Mouse (Mus musculus) cortical plate, adult 2 months (tissue): ENCODE measurements around the gene Egln2. TPM values are rescaled to one million over a fixed set of nuclear protein-coding genes. Genes with fewer than 3 reads are reported as not detected.

Experiments used
- H3K27ac ChIP-seq: fragments of 200-500 bp; 2 replicates; pipeline ENCODE4 v1.5.1; 2012; ENCODE audit warnings: low read length, control low read depth, inconsistent platforms; ENCODE audit not compliant: insufficient read depth
- H3K4me1 ChIP-seq: fragments of 200-500 bp; 2 replicates; pipeline ENCODE4 v1.6.1; 2011; ENCODE audit warnings: low read length; ENCODE audit not compliant: control insufficient read depth, insufficient read depth
- H3K4me3 ChIP-seq: fragments of 200-500 bp; 2 replicates; pipeline ENCODE4 v1.5.1; 2011; ENCODE audit warnings: mild to moderate bottlenecking, low read length, control low read depth; ENCODE audit not compliant: insufficient read depth
- CTCF ChIP-seq: fragments of 200-500 bp; IDR thresholded peaks from 2 replicates; pipeline ENCODE4 v1.5.1; 2011; ENCODE audit warnings: mild to moderate bottlenecking, control low read depth, low read length; ENCODE audit not compliant: insufficient read depth; ENCODE audit errors: extremely low read depth
- POLR2A ChIP-seq: fragments of 200-500 bp; IDR thresholded peaks from 2 replicates; pipeline ENCODE4 v1.6.1; 2011; ENCODE audit warnings: mild to moderate bottlenecking, low read length, control low read depth; ENCODE audit not compliant: insufficient read depth; ENCODE audit errors: extremely low read depth
- polyA plus RNA-seq: library from polyadenylated mRNA; depleted of rRNA; stranded (reverse); fragments of >200 nt; gene quantifications from 2 replicates; pipeline ENCODE4 v1.2.3, GENCODE M21; 2012

Gene Egln2
- polyA plus RNA-seq, 1 experiment = 111 TPM

- H3K27ac ChIP-seq = no peak overlapping the region
- H3K4me3 ChIP-seq = no peak overlapping the region
- H3K4me1 ChIP-seq = no peaks in the 10 kb centered on the region
- no peak for TF ChIP-seq POLR2A
- TF ChIP-seq CTCF = no peak
Observed at GRCm38 (mm10) chr7:27136410-27136996, 30.1 kb downstream of the Egln2 start.

GRCm38 (mm10) chr7:27133757-27134156 lies 32.8 kb downstream of the Egln2 start:
- no peaks in the 10 kb centered on the region for H3K4me1 ChIP-seq
- no peak overlapping the region for H3K27ac ChIP-seq
- TF ChIP-seq CTCF (no peak), POLR2A (no peak)
- H3K4me3 ChIP-seq = no peak overlapping the region

GRCm38 (mm10) chr7:27133156-27133555 lies 33.4 kb downstream of the Egln2 start:
- H3K4me3 ChIP-seq = no peak overlapping the region
- TF ChIP-seq CTCF (no peak), POLR2A (no peak)
- no peak overlapping the region for H3K27ac ChIP-seq
- H3K4me1 ChIP-seq = no peaks in the 10 kb centered on the region

- Histone ChIP-seq H3K4me1 (no peaks in the 10 kb centered on the region), H3K27ac (no peak overlapping the region), H3K4me3 (no peak overlapping the region)
- TF ChIP-seq POLR2A (no peak), CTCF (peak; percentile 28; the same call in 1 of the 2 replicates)
Observed at GRCm38 (mm10) chr7:27132588-27132987, 34.0 kb downstream of the Egln2 start.

GRCm38 (mm10) chr7:27131387-27131786 lies 35.2 kb downstream of the Egln2 start:
- TF ChIP-seq CTCF (no peak), POLR2A (no peak)
- Histone ChIP-seq H3K4me3 (no peak overlapping the region), H3K27ac (no peak overlapping the region), H3K4me1 (no peaks in the 10 kb centered on the region)

GRCm38 (mm10) chr7:27130521-27131370 lies 35.9 kb downstream of the Egln2 start:
- no peak overlapping the region for H3K4me3 ChIP-seq
- TF ChIP-seq POLR2A = no peak
- no peak for TF ChIP-seq CTCF

GRCm38 (mm10) chr7:27129811-27130210 lies 36.8 kb downstream of the Egln2 start:
- H3K4me3 ChIP-seq = no peak overlapping the region
- TF ChIP-seq POLR2A (no peak), CTCF (no peak)
- no peaks in the 10 kb centered on the region for H3K4me1 ChIP-seq
- no peak overlapping the region for H3K27ac ChIP-seq

More at GRCm38 (mm10) chr7:27130521-27131370, 35.9 kb downstream of the Egln2 start:
- Histone ChIP-seq H3K27ac (no peak overlapping the region), H3K4me1 (no peaks in the 10 kb centered on the region)

GRCm38 (mm10) chr7:27128946-27129345 lies 37.7 kb downstream of the Egln2 start:
- Histone ChIP-seq H3K4me1 (no peaks in the 10 kb centered on the region), H3K27ac (no peak overlapping the region), H3K4me3 (no peak overlapping the region)
- TF ChIP-seq CTCF (no peak), POLR2A (no peak)

- no peaks in the 10 kb centered on the region for H3K4me1 ChIP-seq
- no peak overlapping the region for H3K27ac ChIP-seq
- no peak overlapping the region for H3K4me3 ChIP-seq
- TF ChIP-seq CTCF = peak; percentile 64
- no peak for TF ChIP-seq POLR2A
Observed at GRCm38 (mm10) chr7:27128162-27128561, 38.4 kb downstream of the Egln2 start.

- Histone ChIP-seq H3K27ac (no peak overlapping the region), H3K4me1 (no peaks in the 10 kb centered on the region), H3K4me3 (no peak overlapping the region)
- no peak for TF ChIP-seq POLR2A
- TF ChIP-seq CTCF = no peak
Observed at GRCm38 (mm10) chr7:27124969-27125368, 41.6 kb downstream of the Egln2 start.
